Mouse (Mus musculus): ENCODE measurements at regions not wholly inside any gene's neighbourhood (a gene's known extent, or its start where the extent isn't known, plus 50 kb on each side); places are given as distances from the start of the nearest gene placed in this dataset.

GRCm38 (mm10) chr1:184395215-184395614 is 337.2 kb downstream of the Hlx start:
- peak; percentile 28 to 45 for DNase-seq (ENCODE audit: low spot score in 2 of 2)

GRCm38 (mm10) chr1:184394559-184395194 is 337.7 kb downstream of the Hlx start:
- no peak for DNase-seq (ENCODE audit: low spot score in 2 of 2)

- DNase-seq (ENCODE audit: low spot score in 2 of 2): no peak
Measured at GRCm38 (mm10) chr1:184384088-184384823, 348.2 kb downstream of the Hlx start.

GRCm38 (mm10) chr1:184378665-184379064 is 344.6 kb upstream of the 1700056E22Rik start:
- DNase-seq (ENCODE audit: low spot score in 2 of 2): no peak

- no peak for DNase-seq (ENCODE audit: low spot score in 2 of 2)
Measured at GRCm38 (mm10) chr1:184365026-184365425, 330.9 kb upstream of the 1700056E22Rik start.

- DNase-seq (ENCODE audit: low spot score in 2 of 2): no peak
Measured at GRCm38 (mm10) chr1:184358226-184358568, 324.1 kb upstream of the 1700056E22Rik start.

- no peak for DNase-seq (ENCODE audit: low spot score in 2 of 2)
Measured at GRCm38 (mm10) chr1:184357474-184358225, 323.5 kb upstream of the 1700056E22Rik start.

GRCm38 (mm10) chr1:184353832-184354449 is 319.8 kb upstream of the 1700056E22Rik start:
- DNase-seq (ENCODE audit: low spot score in 2 of 2): no peak

- no peak for DNase-seq (ENCODE audit: low spot score in 2 of 2)
Measured at GRCm38 (mm10) chr1:184351760-184352159, 317.7 kb upstream of the 1700056E22Rik start.

GRCm38 (mm10) chr1:184344829-184345228 is 310.7 kb upstream of the 1700056E22Rik start:
- no peak for DNase-seq (ENCODE audit: low spot score in 2 of 2)

GRCm38 (mm10) chr1:184335952-184336351 is 301.9 kb upstream of the 1700056E22Rik start:
- no peak for DNase-seq (ENCODE audit: low spot score in 2 of 2)

GRCm38 (mm10) chr1:184335281-184335680 is 301.2 kb upstream of the 1700056E22Rik start:
- DNase-seq (ENCODE audit: low spot score in 2 of 2): no peak

GRCm38 (mm10) chr1:184334818-184335217 is 300.7 kb upstream of the 1700056E22Rik start:
- no peak for DNase-seq (ENCODE audit: low spot score in 2 of 2)

- no peak for DNase-seq (ENCODE audit: low spot score in 2 of 2)
Measured at GRCm38 (mm10) chr1:184333086-184333485, 299.0 kb upstream of the 1700056E22Rik start.

GRCm38 (mm10) chr1:184330516-184331350 is 296.6 kb upstream of the 1700056E22Rik start:
- peak in 1 of 2 experiments; percentile 20 for DNase-seq (ENCODE audit: low spot score in 2 of 2)

GRCm38 (mm10) chr1:184326191-184326590 is 292.1 kb upstream of the 1700056E22Rik start:
- no peak for DNase-seq (ENCODE audit: low spot score in 2 of 2)

GRCm38 (mm10) chr1:184324234-184324633 is 290.1 kb upstream of the 1700056E22Rik start:
- DNase-seq (ENCODE audit: low spot score in 2 of 2): no peak

GRCm38 (mm10) chr1:184320521-184321177 is 286.5 kb upstream of the 1700056E22Rik start:
- no peak for DNase-seq (ENCODE audit: low spot score in 2 of 2)

- no peak for DNase-seq (ENCODE audit: low spot score in 2 of 2)
Measured at GRCm38 (mm10) chr1:184310185-184310815, 276.2 kb upstream of the 1700056E22Rik start.

GRCm38 (mm10) chr1:184304813-184305212 is 270.7 kb upstream of the 1700056E22Rik start:
- DNase-seq (ENCODE audit: low spot score in 2 of 2): no peak

All from gastrocnemius, adult 8-10 months (tissue).